Mouse (Mus musculus) megakaryocyte, adult 5-6 weeks (primary cell): ENCODE data around the gene Yae1d1. TPM values are rescaled to one million over a fixed set of nuclear protein-coding genes. Genes with fewer than 3 reads are reported as not detected.

ENCODE experiments used
- total RNA-seq, 2 experiments: library from RNA; stranded (forward) in 1 of 2; stranded (reverse) in 1 of 2; fragments of 153-499, 151-499 nt in 1 of 2; fragments of 221-1000, 200-1000 nt in 1 of 2; gene quantifications; 2 replicates each; pipeline versions ENCODE4 v1.2.3 to v1.2.4; 2015 to 2017

Yae1d1 gene
- total RNA-seq, 2 experiments from 2014 or later = 7.0 to 9.8 TPM

Other genes with a start within 250 kb of the Yae1d1 start
- 94.3 and 96.4 TPM in 2 replicates for gene Cdk13, start 188.3 kb downstream of the Yae1d1 start, total RNA-seq (2015)
- 90.3 and 101 TPM in 2 replicates for gene Cdk13, start 188.3 kb downstream of the Yae1d1 start, total RNA-seq (2017)
- gene Rala, start 49.1 kb downstream of the Yae1d1 start, total RNA-seq (2015) = 31.0 and 37.9 TPM in 2 replicates
- 44.8 and 49.2 TPM in 2 replicates for gene Rala, start 49.1 kb downstream of the Yae1d1 start, total RNA-seq (2017)